9 mouse cellular contexts compared by ENCODE assay signal in the genomic region with DNA sequence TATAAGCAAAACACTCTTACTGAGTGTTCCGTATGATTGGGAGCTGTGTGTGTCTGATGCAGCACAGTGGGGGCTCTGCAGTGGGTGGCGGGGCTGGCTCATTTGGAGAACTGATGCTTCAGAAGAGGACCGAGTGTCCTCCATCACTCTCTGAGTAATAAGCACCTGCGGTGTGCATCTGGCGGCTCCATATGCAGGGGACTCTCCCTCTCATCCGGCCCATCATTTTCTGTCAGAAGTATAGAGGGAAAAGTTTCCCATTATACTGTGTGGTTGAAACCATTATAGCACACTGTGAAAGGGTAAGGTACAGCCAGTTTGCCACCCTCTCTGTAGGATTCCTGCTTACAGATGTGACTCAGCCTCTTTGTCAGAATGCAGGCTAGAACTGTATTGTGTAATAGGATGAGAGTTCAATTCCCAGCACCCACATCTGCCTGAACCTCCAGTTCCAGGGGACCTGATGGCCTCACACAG. TPM values are rescaled to one million over a fixed set of nuclear protein-coding genes. Genes with fewer than 3 reads are reported as not detected.
DNase-seq lines count a peak whose midpoint lies in the region; ATAC-seq and TF ChIP-seq lines count a peak whose summit lies in the region.
"Had no signal": no experiment of that assay in that cellular context is flagged by ENCODE, and none has a peak within 500 bp of the region (broad histone marks: within the 10 kb centered on the region; RNA-seq: fewer than 3 reads in every experiment).

No protein-coding gene starts in this region.

- H3K4me2 ChIP-seq in liver, embryonic 16.5 days (ENCODE audit: low read depth, low read length), result no peak overlapping the region
- H3K4me2 ChIP-seq in liver, embryonic 11.5 days, result no peak overlapping the region
- no peak overlapping the region; the same call in 1 of the 2 replicates for H3K4me2 ChIP-seq in heart, embryonic 12.5 days

- no peak for TF ChIP-seq CTCF in cortical plate, adult 2 months (IDR thresholded peaks at IDR 0.05; ENCODE audit: extremely low read depth, insufficient read depth, low read length)
- TF ChIP-seq CTCF in kidney, adult 2 months (conservative IDR thresholded peaks at IDR 0.05; ENCODE audit: insufficient read depth, insufficient read length, low read depth, low read length), result no peak

- ATAC-seq in liver, embryonic 16.5 days (ENCODE audit: low read depth), result peak; percentile 20; the same call in 1 of the 2 replicates
- ATAC-seq in liver, embryonic 11.5 days (replicated peaks; ENCODE audit: low FRiP score), result no peak
- ATAC-seq in heart, embryonic 12.5 days (ENCODE audit: insufficient number of reproducible peaks, low FRiP score), result no peak

- no peaks in the 10 kb centered on the region for H3K36me3 ChIP-seq in liver, embryonic 16.5 days (ENCODE audit: control insufficient read depth, insufficient read depth)
- no peaks in the 10 kb centered on the region for H3K36me3 ChIP-seq in liver, embryonic 11.5 days (ENCODE audit: control insufficient read depth, insufficient read depth, low read length)
- H3K36me3 ChIP-seq in heart, embryonic 12.5 days, result 0 out of 2 replicates have a peak, but pooled peaks cover 2% of the 10 kb centered on the region
- no peaks in the 10 kb centered on the region for H3K36me3 ChIP-seq in kidney, adult 2 months (ENCODE audit: control insufficient read depth, insufficient read depth, low read length)
- H3K36me3 ChIP-seq: embryonic facial prominence, embryonic 10.5 days had no signal

- H3K9me3 ChIP-seq in liver, embryonic 16.5 days (replicated peaks; ENCODE audit: control insufficient read depth, low read length), result no peaks in the 10 kb centered on the region
- H3K9me3 ChIP-seq in liver, embryonic 11.5 days (ENCODE audit: control insufficient read depth, low read length), result no peaks in the 10 kb centered on the region
- H3K9me3 ChIP-seq in heart, embryonic 12.5 days (replicated peaks), result no peaks in the 10 kb centered on the region
- H3K9me3 ChIP-seq: embryonic facial prominence, embryonic 10.5 days had no signal

- no peak overlapping the region for H3K9ac ChIP-seq in liver, embryonic 16.5 days (ENCODE audit: low read depth, low read length)
- H3K9ac ChIP-seq in liver, embryonic 11.5 days (ENCODE audit: low read depth, low read length), result no peak overlapping the region
- no peak overlapping the region for H3K9ac ChIP-seq in heart, embryonic 12.5 days

- no peak for TF ChIP-seq POLR2A in cortical plate, adult 2 months (IDR thresholded peaks at IDR 0.05; ENCODE audit: extremely low read depth, insufficient read depth, low read length)
- TF ChIP-seq POLR2A in kidney, adult 2 months (IDR thresholded peaks at IDR 0.05; ENCODE audit: low read depth, low read length), result no peak

- H3K27me3 ChIP-seq in liver, embryonic 16.5 days (ENCODE audit: control insufficient read depth, insufficient read depth, low read depth, low read length), result no peaks in the 10 kb centered on the region
- H3K27me3 ChIP-seq in liver, embryonic 11.5 days (replicated peaks; ENCODE audit: control insufficient read depth, insufficient read depth, low read length), result no peaks in the 10 kb centered on the region
- no peaks in the 10 kb centered on the region for H3K27me3 ChIP-seq in heart, embryonic 12.5 days (replicated peaks)
- no peaks in the 10 kb centered on the region for H3K27me3 ChIP-seq in kidney, adult 2 months (replicated peaks; ENCODE audit: control insufficient read depth, insufficient read depth, low read length)

- DNase-seq in liver, embryonic 11.5 days (ENCODE audit: low spot score), result no peak
- peak; percentile 53 for DNase-seq in left cerebral cortex, postnatal 4 days
- peak; percentile 10 for DNase-seq in right cerebral cortex, postnatal 4 days
- DNase-seq in gastrocnemius, postnatal 36 days, result no peak
- DNase-seq in kidney, adult 2 months, result no peak

- WGBS in liver, embryonic 16.5 days (ENCODE audit: insufficient replicate concordance), result 75% methylated on average over 6 of the region's 6 CpGs
- 79% methylated on average over 6 of the region's 6 CpGs for WGBS in liver, embryonic 11.5 days
- WGBS in heart, embryonic 12.5 days, result 76% methylated on average over 6 of the region's 6 CpGs
- 92% methylated on average over 6 of the region's 6 CpGs for WGBS in kidney, adult 2 months

- intact Hi-C loops in left cerebral cortex, postnatal 4 days (cut with DNase I), result no loop called here
- intact Hi-C loops in gastrocnemius, postnatal 36 days (cut with DNase I), result no loop called here

- H3K4me1 ChIP-seq in liver, embryonic 16.5 days (ENCODE audit: control insufficient read depth, low read depth, low read length), result peaks cover 3% of the 10 kb centered on the region
- 0 out of 2 replicates have a peak, but pooled peaks cover 4% of the 10 kb centered on the region for H3K4me1 ChIP-seq in liver, embryonic 11.5 days (replicated peaks; ENCODE audit: control insufficient read depth, insufficient read depth, low read length)
- 0 out of 2 replicates have a peak, but pooled peaks cover 4% of the 10 kb centered on the region for H3K4me1 ChIP-seq in cortical plate, adult 2 months (ENCODE audit: control insufficient read depth, insufficient read depth, low read length)
- peaks cover 38% of the 10 kb centered on the region for H3K4me1 ChIP-seq in heart, embryonic 12.5 days (replicated peaks)
- H3K4me1 ChIP-seq in kidney, adult 2 months (ENCODE audit: control insufficient read depth, insufficient read depth, low read length), result peaks cover 11% of the 10 kb centered on the region; the same call in 1 of the 2 replicates

- H3K4me3 ChIP-seq in liver, embryonic 16.5 days (ENCODE audit: low read depth, low read length), result no peak overlapping the region
- H3K4me3 ChIP-seq in liver, embryonic 11.5 days (ENCODE audit: low read depth, low read length), result no peak overlapping the region
- no peak overlapping the region for H3K4me3 ChIP-seq in cortical plate, adult 2 months (ENCODE audit: insufficient read depth, low read length)
- no peak overlapping the region for H3K4me3 ChIP-seq in heart, embryonic 12.5 days
- no peak overlapping the region for H3K4me3 ChIP-seq in kidney, adult 2 months (ENCODE audit: insufficient read depth, low read depth, low read length)
- H3K4me3 ChIP-seq: embryonic facial prominence, embryonic 10.5 days had no signal

- no peak overlapping the region for H3K27ac ChIP-seq in liver, embryonic 16.5 days (ENCODE audit: low read length)
- no peak overlapping the region for H3K27ac ChIP-seq in liver, embryonic 11.5 days (ENCODE audit: low read depth, low read length)
- H3K27ac ChIP-seq in cortical plate, adult 2 months (ENCODE audit: insufficient read depth, low read length), result 0 out of 2 replicates have a peak overlapping the region, but pooled peaks have one; percentile 28
- no peak overlapping the region for H3K27ac ChIP-seq in heart, embryonic 12.5 days (ENCODE audit: poor library complexity, severe bottlenecking)
- no peak overlapping the region for H3K27ac ChIP-seq in kidney, adult 2 months (ENCODE audit: insufficient read depth, low read depth, low read length)
- H3K27ac ChIP-seq: embryonic facial prominence, embryonic 10.5 days had no signal

RNA-seq across cellular contexts. Expression of gene Cemip2, which starts 8.9 kb away (rescaled TPM):
- polyA plus RNA-seq in liver, embryonic 16.5 days (2015; fragmentation: Nextera tagmentation; extraction: Ambion mirVana), result 8.0 and 8.7 TPM in 2 replicates
- 24.8 and 25.0 TPM in 2 replicates for polyA plus RNA-seq in liver, embryonic 11.5 days (2014; fragmentation: Nextera tagmentation; extraction: Ambion mirVana)
- polyA plus RNA-seq in cortical plate, adult 2 months (2012; rRNA removed), result 5.3 and 5.6 TPM in 2 replicates
- total RNA-seq in left cerebral cortex, postnatal 4 days (2021), result 10 to 100 TPM; 27.9 to 28.3 TPM
- total RNA-seq in gastrocnemius, postnatal 36 days (2021), result 1 to 10 TPM; 6.5 to 8.9 TPM
- 116 and 122 TPM in 2 replicates for polyA plus RNA-seq in heart, embryonic 12.5 days (2016; fragmentation: Nextera tagmentation; extraction: Ambion mirVana)
- polyA plus RNA-seq in kidney, adult 2 months (2012; rRNA removed), result 6.7 and 6.9 TPM in 2 replicates

Comparison
In these comparisons a context has a peak if more than half of its experiments do, and no peak if none do; other contexts are left out.
1. DNase-seq: peak in left cerebral cortex, postnatal 4 days (single experiment) and right cerebral cortex, postnatal 4 days (single experiment); none in liver, embryonic 11.5 days (single experiment), gastrocnemius, postnatal 36 days (0 of 2) and kidney, adult 2 months (single experiment).